Mouse (Mus musculus) monocyte, adult 5-6 weeks (primary cell): ENCODE data around the gene Krt90. TPM values are rescaled to one million over a fixed set of nuclear protein-coding genes. Genes with fewer than 3 reads are reported as not detected.

Experiments
- ATAC-seq: fragments of 153-309, 156-312 bp; replicated peaks from 2 replicates; pipeline ENCODE4 v1.8.0; 2017; ENCODE audit warnings: mild to moderate bottlenecking; ENCODE audit not compliant: low TSS enrichment, insufficient number of reproducible peaks, severe bottlenecking, poor library complexity, low FRiP score
- total RNA-seq: library from RNA; stranded (forward); fragments of 200-1000, 200-491, 200-594 nt; gene quantifications from 3 replicates; pipeline ENCODE4 v1.2.3, GENCODE M21; 2017

The Krt90 gene
- not detected in 3 replicates for total RNA-seq

DNA sequence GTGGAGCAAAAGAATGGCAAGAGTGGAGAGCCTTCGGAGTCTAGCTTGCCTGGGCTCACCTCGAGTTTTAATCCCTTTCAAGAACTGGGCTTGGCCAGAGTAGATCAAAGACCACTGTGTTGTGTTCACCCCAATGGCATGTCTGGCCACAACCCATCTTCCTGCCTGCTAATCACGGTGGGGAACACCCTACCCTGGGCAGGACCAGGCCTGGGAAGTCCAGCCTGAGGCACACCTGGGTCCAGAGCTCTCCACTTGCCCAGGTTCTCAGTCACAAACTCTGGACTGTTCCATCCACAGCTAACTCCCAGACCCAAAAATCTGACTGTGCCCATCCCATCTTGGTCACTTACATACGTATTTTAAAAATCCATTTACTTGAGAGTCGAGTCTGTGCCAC, at the start of gene Krt90:
TSS of gene Krt90 (minus strand) at position 101 of the 400 bp plus-strand sequence.
- ATAC-seq = no peak

GRCm38 (mm10) chr15:101599123-101599522, 36.4 kb upstream of the Krt90 start:
- ATAC-seq = no peak

- ATAC-seq = 0 out of 2 replicates have a peak, but pooled peaks have one; percentile 17
Observed at GRCm38 (mm10) chr15:101588216-101588615, 25.5 kb upstream of the Krt90 start.

DNA sequence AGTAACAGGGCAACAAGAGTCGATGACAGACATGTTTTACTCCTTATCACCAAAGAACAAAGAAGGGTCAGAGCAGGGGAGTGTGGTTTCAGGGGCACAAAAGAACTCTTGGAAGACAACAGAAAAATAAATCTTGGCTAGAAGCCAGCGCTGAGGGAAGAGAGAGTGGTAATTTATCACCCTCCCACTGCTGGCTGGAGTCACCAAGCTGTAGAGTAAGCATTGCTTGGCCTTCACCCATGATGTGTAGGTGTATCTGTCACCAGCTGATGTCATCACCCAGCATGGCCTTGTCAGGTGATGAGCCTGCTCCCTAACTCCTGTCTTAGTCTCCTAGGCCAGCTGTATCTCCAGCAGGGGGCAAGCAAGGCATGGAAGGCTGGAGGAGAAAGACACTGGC, 21.7 kb upstream of the Krt90 start:
- ATAC-seq = no peak

DNA sequence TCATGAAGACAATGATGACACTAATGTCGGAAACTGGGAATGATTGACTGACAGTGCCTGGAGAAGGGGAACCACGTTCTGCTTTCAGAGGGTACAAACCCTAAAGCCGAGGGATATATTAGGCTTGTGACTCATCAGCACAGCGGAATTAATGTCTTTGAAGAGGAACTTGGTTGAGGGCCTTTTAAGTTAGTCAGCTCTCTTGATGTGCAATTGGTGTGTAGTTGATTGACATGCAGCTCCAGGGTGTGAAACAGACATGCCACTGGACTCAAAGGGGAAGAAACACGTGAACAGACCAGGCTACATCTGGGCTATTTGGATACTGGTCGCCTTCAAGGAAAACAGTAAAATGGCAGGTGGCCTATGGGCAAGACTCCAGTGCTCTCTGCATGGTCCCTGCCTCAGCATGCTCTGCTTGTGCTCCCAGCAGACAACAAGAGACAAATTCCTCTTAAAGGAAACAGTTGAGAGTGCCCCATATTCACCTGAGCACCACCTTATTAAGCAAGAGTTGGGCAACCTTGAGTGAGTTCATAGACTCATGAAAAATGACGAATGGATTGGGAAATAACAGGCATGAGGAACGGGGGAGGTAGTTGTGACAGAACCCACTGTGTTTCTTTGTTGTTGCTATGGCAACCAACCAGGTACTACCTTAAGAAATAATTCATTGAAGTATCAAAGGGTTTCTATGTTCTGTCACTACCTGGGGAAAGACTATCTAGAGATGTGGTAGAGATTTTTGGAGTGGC, 20.6 kb upstream of the Krt90 start:
- no peak for ATAC-seq

DNA sequence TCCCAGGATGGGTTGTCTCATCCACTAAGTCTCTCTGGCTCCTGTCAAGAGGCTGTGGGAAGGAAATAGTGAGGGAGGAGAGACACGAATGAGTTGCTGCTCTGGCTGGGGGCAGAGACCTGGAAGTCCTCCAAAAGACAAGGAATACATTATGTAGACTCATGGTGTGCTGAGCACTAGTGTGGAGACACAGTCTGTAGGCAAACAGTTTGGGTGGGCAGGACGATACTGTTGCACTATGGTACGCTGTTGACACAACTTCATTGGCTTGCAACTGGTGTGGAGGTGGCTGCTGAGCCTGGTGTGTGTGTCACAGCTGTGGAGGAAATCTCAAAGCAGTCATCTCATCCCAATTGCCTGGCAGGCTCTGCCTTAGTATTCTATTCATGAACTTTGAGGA, 19.0 kb upstream of the Krt90 start:
- no peak for ATAC-seq

DNA sequence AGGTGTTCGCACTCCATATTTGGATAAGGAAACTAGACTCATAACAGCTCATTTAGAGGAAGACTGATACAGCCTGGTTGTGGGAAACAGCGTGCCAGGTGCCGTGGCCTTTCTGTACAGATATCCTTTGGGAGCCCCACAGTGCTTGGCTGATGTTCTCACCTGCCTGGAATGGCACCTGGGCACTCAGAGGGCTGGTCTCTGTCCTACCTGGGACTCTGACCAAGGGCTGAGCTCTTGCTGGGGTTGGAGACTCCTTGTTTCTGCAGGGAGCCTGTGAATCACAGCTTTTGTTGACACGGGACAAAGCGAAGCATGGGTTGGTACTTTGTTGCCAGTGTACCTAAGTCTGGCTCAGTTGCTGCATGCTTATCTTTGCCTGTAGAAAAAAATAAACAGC, 12.8 kb upstream of the Krt90 start:
- ATAC-seq = no peak

DNA sequence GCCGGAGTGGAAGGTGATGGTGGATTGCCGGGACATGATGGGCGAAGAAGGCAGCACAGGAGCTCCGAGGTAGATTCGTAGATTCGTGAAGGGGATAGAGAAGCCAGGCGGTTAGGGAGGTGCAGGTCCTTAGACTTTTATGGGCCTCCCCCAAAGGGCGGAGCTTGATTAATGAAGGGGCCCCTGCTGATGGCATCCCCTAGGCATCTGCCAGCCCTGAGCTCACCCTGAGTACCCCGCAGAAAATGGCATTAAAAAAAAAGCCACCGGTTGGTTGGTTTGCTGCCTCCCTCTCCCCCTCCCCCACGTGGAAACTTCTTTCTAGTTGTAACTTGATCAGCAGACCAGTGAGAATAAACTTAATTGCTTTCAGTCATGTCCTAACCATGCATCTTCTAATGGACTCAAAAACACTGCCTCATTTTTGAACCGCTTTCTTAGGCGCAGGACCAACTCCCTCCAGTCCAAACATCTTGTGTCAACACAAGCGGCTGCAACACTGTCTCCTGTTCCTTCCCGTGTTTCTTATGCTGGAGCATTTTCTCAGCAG, 11.1 kb upstream of the Krt90 start, which contains the start of gene Krt75:
TSS of gene Krt75 (minus strand) at position 109 of the 550 bp plus-strand sequence.
- no peak for ATAC-seq

DNA sequence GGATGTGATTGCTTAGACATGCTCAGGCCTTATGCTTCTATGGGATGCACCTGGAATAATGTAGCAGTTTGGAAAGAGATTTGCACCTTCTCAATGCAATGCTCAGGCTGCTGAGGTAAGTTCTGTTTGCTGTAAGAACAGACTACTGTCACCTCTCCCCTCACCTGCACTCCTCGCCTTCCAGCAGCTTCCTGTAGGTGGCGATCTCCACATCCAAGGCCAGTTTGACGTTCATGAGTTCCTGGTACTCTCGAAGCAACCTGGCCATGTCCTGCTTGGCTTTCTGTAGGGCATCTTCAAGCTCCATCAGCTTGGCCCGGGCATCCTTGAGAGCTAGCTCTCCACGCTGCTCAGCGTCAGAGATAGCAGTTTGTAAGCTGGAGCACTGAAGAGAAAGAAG, 5.0 kb upstream of the Krt90 start:
- no peak for ATAC-seq

DNA sequence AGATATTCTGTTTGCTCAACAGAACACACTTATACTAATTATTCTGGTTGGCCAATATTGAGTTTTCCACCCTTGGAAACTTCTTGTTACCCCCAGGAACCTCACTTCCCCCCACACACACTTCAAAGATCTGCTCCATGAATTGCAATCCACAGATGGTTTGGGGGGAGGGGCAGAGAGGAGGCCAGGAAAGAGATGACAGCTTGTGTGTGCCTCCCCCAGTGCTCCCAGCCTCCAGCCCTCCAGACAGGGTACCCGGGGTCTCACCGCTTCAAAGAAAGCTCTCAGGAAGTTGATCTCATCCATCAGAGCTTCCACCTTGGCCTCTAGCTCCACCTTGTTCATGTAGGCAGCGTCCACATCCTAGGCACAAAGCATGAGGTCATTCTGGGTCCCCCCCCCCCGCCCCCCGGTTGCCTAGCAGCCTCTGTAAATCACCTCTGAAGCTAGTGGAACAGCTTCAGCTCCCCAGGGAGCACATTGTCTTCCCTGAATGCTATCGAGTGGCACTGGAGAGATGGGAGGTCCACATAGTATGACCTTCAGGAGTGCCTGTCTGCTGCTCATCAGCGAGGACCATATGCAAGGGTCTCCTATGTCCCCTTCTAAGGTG, 4.6 kb downstream of the Krt90 start:
- ATAC-seq = no peak

DNA sequence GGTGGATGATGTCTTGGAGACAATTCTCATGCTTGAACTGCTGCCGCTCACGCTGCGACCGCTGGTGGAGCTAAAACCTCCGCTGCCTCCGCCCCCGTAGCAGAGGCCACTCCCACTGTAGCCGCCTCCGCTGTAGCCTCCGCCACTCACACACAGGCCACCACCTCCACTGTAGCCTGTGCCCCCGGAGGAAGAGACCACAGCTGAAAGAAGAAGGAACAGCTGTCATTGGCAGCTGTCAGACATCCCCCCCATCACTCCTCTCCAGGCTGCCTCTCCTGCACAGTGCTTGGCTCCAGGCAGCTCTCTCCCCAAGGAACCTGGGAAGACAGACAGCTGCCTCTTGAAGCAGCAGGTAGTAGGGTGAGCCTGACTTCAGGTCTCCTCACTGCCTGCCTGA, 9.6 kb downstream of the Krt90 start:
- ATAC-seq = no peak

GRCm38 (mm10) chr15:101552188-101552587, 10.6 kb downstream of the Krt90 start:
- no peak for ATAC-seq

- no peak for ATAC-seq
Observed at GRCm38 (mm10) chr15:101550567-101550966, 12.2 kb downstream of the Krt90 start, which contains the start of gene Krt82. Gene Krt82 (minus strand): TSS chr15:101550667.

- no peak for ATAC-seq
Observed at GRCm38 (mm10) chr15:101544478-101544877, 18.3 kb downstream of the Krt90 start.

DNA sequence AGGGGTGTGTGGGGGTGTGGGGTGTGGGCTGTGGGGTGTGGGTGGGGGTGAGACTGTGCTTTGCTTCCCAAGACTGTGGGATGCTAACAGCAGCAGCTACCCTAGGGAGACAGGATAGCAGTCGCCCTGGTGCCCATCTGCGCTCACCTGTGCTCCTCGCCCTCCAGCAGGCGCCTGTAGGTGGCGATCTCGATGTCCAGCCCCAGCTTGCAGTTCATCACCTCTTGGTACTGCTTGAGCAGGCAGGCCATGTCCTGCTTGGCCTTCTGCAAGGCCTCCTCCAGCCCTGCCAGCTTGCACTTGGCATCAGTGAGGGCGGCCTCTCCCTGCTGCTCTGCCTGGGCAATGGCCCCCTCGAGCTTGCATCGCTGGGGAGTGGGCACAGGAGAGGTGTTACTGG, 20.2 kb downstream of the Krt90 start:
- no peak for ATAC-seq

- ATAC-seq = no peak
Observed at GRCm38 (mm10) chr15:101538580-101538900, 24.2 kb downstream of the Krt90 start.

DNA sequence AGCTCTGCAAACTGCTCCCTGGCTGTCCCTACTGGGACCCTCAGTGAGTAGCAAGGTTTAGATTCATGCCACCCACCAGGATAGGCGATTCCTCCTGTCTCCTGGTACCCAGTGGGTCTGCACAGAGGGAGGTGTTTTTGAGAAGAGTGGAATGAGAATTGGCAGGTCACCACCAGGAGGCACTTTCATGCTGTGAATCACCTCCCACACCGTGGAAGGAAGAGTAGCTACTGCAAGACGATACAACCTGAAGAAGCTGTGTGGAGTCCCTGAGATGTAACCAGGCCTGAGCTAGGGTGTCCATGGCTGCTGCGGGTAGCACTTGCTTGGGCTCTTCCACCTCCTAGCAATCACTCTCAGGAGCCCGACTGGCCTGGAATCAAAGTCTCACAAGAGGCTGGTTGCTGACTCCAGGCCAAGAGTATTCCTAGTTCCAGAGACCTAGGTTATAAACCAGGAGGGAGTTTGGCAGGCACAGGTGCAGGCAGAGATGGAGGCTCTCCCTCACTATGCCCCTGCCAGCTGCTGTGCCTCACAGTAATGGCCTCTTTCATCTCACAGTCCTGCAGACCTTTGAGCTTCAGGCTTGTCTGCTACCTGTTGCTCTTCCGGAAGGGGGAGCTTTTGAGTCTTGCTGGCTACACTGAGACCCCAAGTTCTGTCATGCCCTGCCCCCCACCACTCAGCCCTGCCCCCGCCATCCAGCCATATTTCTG, 24.7 kb downstream of the Krt90 start:
- no peak for ATAC-seq

DNA sequence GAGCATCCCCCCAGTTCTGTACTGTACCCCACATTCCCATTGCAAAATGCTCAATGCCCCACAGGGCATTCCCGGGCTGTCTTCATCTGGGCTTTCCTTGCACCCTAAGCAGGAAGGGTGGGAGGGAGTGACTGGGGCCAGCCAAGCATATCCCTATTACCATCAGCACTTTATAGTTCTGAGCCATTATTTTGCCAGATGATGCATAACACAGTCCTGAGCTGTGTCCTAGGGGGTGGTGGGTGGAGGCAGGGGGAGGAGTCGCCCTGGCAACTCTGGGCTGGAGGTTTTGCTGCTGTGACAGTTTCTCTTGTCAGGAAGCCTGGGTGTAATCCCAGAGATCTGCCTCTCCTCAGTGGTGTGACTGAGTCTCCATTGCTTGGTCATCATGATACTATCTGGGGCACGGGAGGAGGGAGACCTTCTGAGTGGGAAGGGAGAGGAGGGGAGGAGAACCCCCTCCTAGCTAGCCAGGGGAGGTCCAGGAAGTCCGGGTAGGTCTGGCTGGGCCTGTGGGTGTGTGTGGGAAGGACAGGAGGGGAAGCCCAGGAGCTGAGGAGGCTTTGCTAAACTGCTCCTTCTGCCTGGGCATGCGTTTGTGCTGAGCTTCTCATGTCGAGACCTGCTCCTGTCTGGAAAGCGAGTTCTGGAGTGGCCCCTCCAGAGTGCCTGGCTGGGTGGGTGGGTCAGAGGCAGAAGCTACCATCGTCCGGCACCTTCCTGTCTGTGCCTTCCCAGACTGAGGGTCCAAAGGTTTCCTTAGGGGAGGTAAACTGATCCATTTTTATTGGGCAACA, 26.5 kb downstream of the Krt90 start:
- no peak for ATAC-seq

GRCm38 (mm10) chr15:101532720-101533119, 30.0 kb downstream of the Krt90 start, which contains the start of gene Krt84:
Gene Krt84 (minus strand): TSS chr15:101532820.
- no peak for ATAC-seq
